Mouse (Mus musculus) heart, embryonic 15.5 days (tissue): ENCODE data around the gene Glyr1. TPM values are rescaled to one million over a fixed set of nuclear protein-coding genes. Genes with fewer than 3 reads are reported as not detected.

Experiments
- ATAC-seq: fragments of 200-750 bp; cut with Nextera tagmentation; replicated peaks from 2 replicates; pipeline ENCODE4 v1.8.0; 2017; ENCODE audit warnings: low read depth, moderate TSS enrichment; ENCODE audit not compliant: insufficient number of reproducible peaks, insufficient read depth, low FRiP score
- H3K27ac ChIP-seq: fragments of 300-500 bp; sonication (generic); 2 replicates; pipeline ENCODE4 v1.5.1; 2015; ENCODE audit warnings: mild to moderate bottlenecking, inconsistent platforms
- H3K27me3 ChIP-seq: fragments of 300-500 bp; sonication (generic); 2 replicates; pipeline ENCODE4 v1.6.1; 2015; ENCODE audit warnings: inconsistent platforms
- H3K36me3 ChIP-seq: fragments of 300-500 bp; sonication (generic); 2 replicates; pipeline ENCODE4 v1.6.1; 2015; ENCODE audit warnings: mild to moderate bottlenecking, inconsistent platforms
- H3K4me1 ChIP-seq: fragments of 300-500 bp; sonication (generic); replicated peaks from 2 replicates; pipeline ENCODE4 v1.6.1; 2015; ENCODE audit warnings: inconsistent platforms
- H3K4me2 ChIP-seq: fragments of 300-500 bp; sonication (generic); 2 replicates; pipeline ENCODE4 v1.6.1; 2015; ENCODE audit warnings: inconsistent platforms, mild to moderate bottlenecking, moderate library complexity
- H3K4me3 ChIP-seq: fragments of 300-500 bp; sonication (generic); 2 replicates; pipeline ENCODE4 v1.5.1; 2015; ENCODE audit warnings: mild to moderate bottlenecking, inconsistent platforms
- H3K9ac ChIP-seq: fragments of 300-500 bp; sonication (generic); 2 replicates; pipeline ENCODE4 v1.6.1; 2015; ENCODE audit warnings: mild to moderate bottlenecking, inconsistent platforms
- H3K9me3 ChIP-seq: fragments of 300-500 bp; sonication (generic); replicated peaks from 2 replicates; pipeline ENCODE4 v1.6.1; 2016; ENCODE audit warnings: inconsistent platforms
- WGBS: fragments of 180-500 bp; shearing (Covaris S2); methylation state at CpG from one replicate; pipeline ENCODE4 v1.1.7; 2015; ENCODE audit warnings: mixed read lengths; 5-methylcytosine and 5-hydroxymethylcytosine counted together
- polyA plus RNA-seq: library from polyadenylated mRNA; unstranded; fragments of >200 nt; fragmentation: Nextera tagmentation; extraction: Ambion mirVana; gene quantifications from 2 replicates; pipeline ENCODE4 v1.2.1, GENCODE M21; 2015

The Glyr1 gene
- polyA plus RNA-seq, 1 experiment from 2014 or later: 78.8 TPM

GRCm38 (mm10) chr16:5050251-5051110, 818 bp upstream of the Glyr1 start:
- Histone ChIP-seq H3K9me3 (no peaks in the 10 kb centered on the region), H3K4me3 (peak overlapping the region; percentile 71), H3K36me3 (peaks cover 37% of the 10 kb centered on the region), H3K4me2 (peak overlapping the region; percentile 89), H3K27ac (peak overlapping the region; percentile 96), H3K4me1 (peaks cover 23% of the 10 kb centered on the region), H3K9ac (peak overlapping the region; percentile 79), H3K27me3 (no peaks in the 10 kb centered on the region)
- ATAC-seq: peak; percentile 75
- WGBS: under 1% methylated on average over 78 of the region's 78 CpGs

GRCm38 (mm10) chr16:5049182-5049773, 385 bp downstream of the Glyr1 start:
- Histone ChIP-seq H3K9me3 (no peaks in the 10 kb centered on the region), H3K27ac (peak overlapping the region; percentile 88), H3K4me2 (peak overlapping the region; percentile 88), H3K4me1 (peaks cover 23% of the 10 kb centered on the region), H3K36me3 (peaks cover 43% of the 10 kb centered on the region), H3K27me3 (no peaks in the 10 kb centered on the region), H3K4me3 (peak overlapping the region; percentile 71), H3K9ac (peak overlapping the region; percentile 92)
- ATAC-seq: peak; percentile 40
- WGBS: under 1% methylated on average over 38 of the region's 38 CpGs

GRCm38 (mm10) chr16:5045322-5045721, 4.3 kb downstream of the Glyr1 start:
- Histone ChIP-seq H3K9me3 (no peaks in the 10 kb centered on the region), H3K36me3 (peaks cover 70% of the 10 kb centered on the region), H3K4me1 (peaks cover 16% of the 10 kb centered on the region), H3K4me2 (no peak overlapping the region), H3K27me3 (no peaks in the 10 kb centered on the region), H3K27ac (no peak overlapping the region), H3K9ac (no peak overlapping the region), H3K4me3 (no peak overlapping the region)
- ATAC-seq: no peak
- 93% methylated on average over 3 of the region's 3 CpGs for WGBS

DNA sequence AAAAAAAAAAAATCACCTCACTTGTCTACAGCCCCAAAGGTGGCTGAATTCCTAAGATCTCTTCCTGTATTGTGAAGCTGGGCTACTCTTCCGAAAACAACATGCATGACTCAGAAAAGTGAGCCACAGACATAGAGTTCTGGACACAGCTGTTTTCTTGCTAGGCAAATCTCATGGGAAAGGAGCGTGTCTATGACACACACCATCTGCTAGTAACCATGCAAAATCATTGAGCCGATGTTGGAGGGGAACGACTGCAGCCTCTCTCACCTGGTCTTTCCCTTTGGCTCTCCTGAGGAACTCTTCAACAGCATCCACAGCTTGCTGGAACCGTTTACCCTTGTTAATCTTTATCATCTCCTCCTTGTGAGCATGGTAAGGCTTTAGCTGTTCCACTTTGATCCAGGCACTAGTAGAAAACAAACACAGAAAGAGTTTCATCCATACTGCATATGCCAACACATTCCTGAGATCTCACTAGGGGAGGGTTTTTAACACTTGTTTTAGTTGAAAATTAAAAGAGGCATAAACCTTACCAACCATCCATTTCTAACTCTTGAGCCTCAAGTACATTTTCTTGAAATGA, 12.9 kb downstream of the Glyr1 start:
- Histone ChIP-seq H3K9me3 (no peaks in the 10 kb centered on the region), H3K27ac (no peak overlapping the region), H3K4me3 (no peak overlapping the region), H3K36me3 (peaks cover 87% of the 10 kb centered on the region), H3K9ac (no peak overlapping the region), H3K4me2 (no peak overlapping the region), H3K4me1 (no peaks in the 10 kb centered on the region), H3K27me3 (no peaks in the 10 kb centered on the region)
- 83% methylated on average over 5 of the region's 5 CpGs for WGBS
- no peak for ATAC-seq

DNA sequence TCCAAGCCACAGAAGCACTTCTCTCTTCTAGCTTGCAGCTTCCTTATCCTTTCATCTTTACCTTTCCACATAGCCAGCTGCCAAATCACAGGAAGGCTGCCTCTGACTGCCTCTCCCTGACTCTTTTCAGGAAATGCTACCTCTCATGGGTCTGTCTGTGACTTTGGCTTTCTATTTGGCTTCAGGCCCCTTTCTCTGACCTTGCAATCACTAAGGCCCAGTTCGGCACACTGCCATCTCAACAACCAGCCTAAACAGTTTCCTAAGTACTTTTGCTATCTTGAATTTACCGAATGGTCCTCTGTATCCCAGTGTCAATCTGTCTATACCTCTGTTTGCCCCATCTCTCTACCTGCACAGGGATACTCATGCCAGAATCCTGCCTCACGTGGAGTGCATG, 14.1 kb downstream of the Glyr1 start:
- H3K4me1 ChIP-seq: no peaks in the 10 kb centered on the region
- H3K4me3 ChIP-seq: no peak overlapping the region
- no peak for ATAC-seq
- H3K27ac ChIP-seq: no peak overlapping the region
- no peak overlapping the region for H3K9ac ChIP-seq
- H3K9me3 ChIP-seq: no peaks in the 10 kb centered on the region
- no peaks in the 10 kb centered on the region for H3K27me3 ChIP-seq
- H3K4me2 ChIP-seq: no peak overlapping the region
- H3K36me3 ChIP-seq: peaks cover 87% of the 10 kb centered on the region
- WGBS: 94% methylated on average over 3 of the region's 3 CpGs

DNA sequence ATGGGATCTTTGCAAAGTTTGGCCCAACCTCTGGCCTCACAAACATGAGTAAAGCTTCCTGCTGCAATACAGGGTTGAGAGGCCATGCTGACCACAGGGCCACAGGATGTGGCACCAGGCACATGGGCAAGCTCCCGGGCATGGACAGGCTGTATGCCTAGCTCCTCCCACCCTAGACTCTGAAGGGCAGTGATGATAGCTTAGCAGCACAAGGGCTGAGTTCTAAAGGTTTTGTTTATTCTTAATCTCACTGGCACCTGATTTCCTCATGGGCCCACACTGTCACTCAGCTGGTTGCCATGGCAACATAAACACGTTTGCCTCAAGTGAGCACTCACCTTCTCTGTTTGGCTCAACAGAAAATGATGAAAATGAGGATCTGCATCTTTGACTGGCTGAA, 19.8 kb downstream of the Glyr1 start:
- Histone ChIP-seq H3K4me2 (no peak overlapping the region), H3K36me3 (peaks cover 97% of the 10 kb centered on the region), H3K9me3 (no peaks in the 10 kb centered on the region), H3K4me3 (no peak overlapping the region), H3K27ac (no peak overlapping the region), H3K4me1 (no peaks in the 10 kb centered on the region), H3K27me3 (no peaks in the 10 kb centered on the region), H3K9ac (no peak overlapping the region)
- ATAC-seq: no peak
- 56% methylated on average over 2 of the region's 2 CpGs for WGBS

GRCm38 (mm10) chr16:5024021-5024420, 25.6 kb downstream of the Glyr1 start:
- Histone ChIP-seq H3K9ac (no peak overlapping the region), H3K36me3 (peaks cover 96% of the 10 kb centered on the region), H3K4me1 (no peaks in the 10 kb centered on the region), H3K27me3 (no peaks in the 10 kb centered on the region), H3K4me3 (no peak overlapping the region), H3K27ac (no peak overlapping the region), H3K9me3 (no peaks in the 10 kb centered on the region), H3K4me2 (no peak overlapping the region)
- ATAC-seq: no peak
- WGBS: 91% methylated on average over 3 of the region's 3 CpGs

- peaks cover 10% of the 10 kb centered on the region for H3K4me1 ChIP-seq
- ATAC-seq: no peak
- H3K4me2 ChIP-seq: no peak overlapping the region
- H3K4me3 ChIP-seq: no peak overlapping the region
- no peaks in the 10 kb centered on the region for H3K27me3 ChIP-seq
- H3K36me3 ChIP-seq: peaks cover 51% of the 10 kb centered on the region
- H3K9ac ChIP-seq: no peak overlapping the region
- H3K9me3 ChIP-seq: no peaks in the 10 kb centered on the region
- WGBS: 83% methylated on average over 4 of the region's 4 CpGs
- H3K27ac ChIP-seq: no peak overlapping the region
Observed at GRCm38 (mm10) chr16:5014578-5014977, 35.1 kb downstream of the Glyr1 start.

DNA sequence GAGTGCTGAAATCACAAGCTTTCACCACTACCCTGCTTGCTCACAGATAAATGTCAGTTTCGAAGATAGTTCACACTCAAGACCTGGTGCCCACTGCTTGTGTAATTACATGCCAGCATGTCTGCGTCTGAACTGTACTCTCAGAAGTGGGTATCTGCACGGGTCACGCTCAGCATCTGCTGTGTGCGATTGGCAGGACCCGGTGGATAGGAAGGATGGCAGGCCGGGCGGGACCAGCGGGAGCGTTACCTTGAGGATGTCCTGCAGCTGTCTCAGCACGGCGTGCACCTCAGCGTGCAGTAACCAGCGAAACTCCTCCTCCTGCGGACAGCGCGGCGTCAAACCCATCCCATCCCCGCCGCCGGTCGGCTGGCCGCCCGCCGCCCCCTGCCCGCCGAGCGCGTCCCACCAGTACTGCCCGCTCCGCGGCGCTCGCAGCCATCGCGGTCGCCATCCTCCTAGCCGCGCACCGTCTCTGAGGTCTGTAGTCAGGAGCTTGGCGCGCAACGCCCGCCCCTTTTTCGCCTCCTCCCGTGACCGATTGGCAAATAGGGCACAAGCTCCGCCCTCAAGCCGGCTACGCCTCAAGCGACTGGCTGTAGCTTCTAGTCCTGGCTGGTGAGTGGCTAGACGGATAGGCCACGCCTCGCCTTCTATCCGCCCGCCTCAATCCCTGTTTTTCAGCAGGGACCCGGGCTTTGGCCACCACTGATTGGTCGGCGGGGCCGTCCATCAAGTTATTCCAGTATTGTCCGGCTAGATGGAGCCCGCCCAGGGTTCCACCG, 36.4 kb downstream of the Glyr1 start, which contains the start of gene Rogdi:
Rogdi (minus strand) TSS at position 500 of the 785 bp plus-strand sequence.
- no peaks in the 10 kb centered on the region for H3K27me3 ChIP-seq
- H3K36me3 ChIP-seq: peaks cover 38% of the 10 kb centered on the region
- peak within 1 kb of the TSS; percentile 63 for H3K27ac ChIP-seq
- no peaks in the 10 kb centered on the region for H3K9me3 ChIP-seq
- peak within 1 kb of the TSS; percentile 94 for H3K4me2 ChIP-seq
- peak; percentile 99 for ATAC-seq
- peaks cover 10% of the 10 kb centered on the region for H3K4me1 ChIP-seq
- peak within 1 kb of the TSS; percentile 86 for H3K4me3 ChIP-seq
- under 1% methylated on average over 63 of the region's 63 CpGs for WGBS
- peak within 1 kb of the TSS; percentile 74 for H3K9ac ChIP-seq

- H3K9ac ChIP-seq: peak overlapping the region; percentile 74
- no peaks in the 10 kb centered on the region for H3K27me3 ChIP-seq
- peak overlapping the region; percentile 86 for H3K4me3 ChIP-seq
- H3K36me3 ChIP-seq: peaks cover 29% of the 10 kb centered on the region
- peaks cover 11% of the 10 kb centered on the region for H3K4me1 ChIP-seq
- H3K27ac ChIP-seq: peak overlapping the region; percentile 63
- WGBS: 44% methylated on average over 13 of the region's 13 CpGs
- peak overlapping the region; percentile 94 for H3K4me2 ChIP-seq
- no peak for ATAC-seq
- no peaks in the 10 kb centered on the region for H3K9me3 ChIP-seq
Observed at GRCm38 (mm10) chr16:5012036-5013005, 37.3 kb downstream of the Glyr1 start.
